Mouse (Mus musculus) lung, adult 2 months (tissue): Measurements from ENCODE around the gene U2af2. TPM values are rescaled to one million over a fixed set of nuclear protein-coding genes. Genes with fewer than 3 reads are reported as not detected.

Experiments used
- DNase-seq: peaks from one replicate; pipeline ENCODE4 v3.0.0; 2022
- H3K4me1 ChIP-seq: fragments of 200-500 bp; 2 replicates; pipeline ENCODE4 v1.6.1; 2011; ENCODE audit warnings: low read length; ENCODE audit not compliant: control insufficient read depth, insufficient read depth
- H3K4me3 ChIP-seq: fragments of 200-500 bp; replicated peaks from 2 replicates; pipeline ENCODE3; 2011; ENCODE audit warnings: low read depth, mild to moderate bottlenecking, control low read depth, low read length; ENCODE audit errors: extremely low read depth
- CTCF ChIP-seq: fragments of 200-500 bp; IDR thresholded peaks from 2 replicates; pipeline ENCODE4 v1.5.1; 2011; ENCODE audit warnings: mild to moderate bottlenecking, low read length, control low read depth; ENCODE audit not compliant: insufficient read depth
- POLR2A ChIP-seq: fragments of 200-500 bp; IDR thresholded peaks from 2 replicates; pipeline ENCODE4 v1.6.1; 2011; ENCODE audit warnings: low read depth, mild to moderate bottlenecking, control low read depth, low read length, borderline replicate concordance; ENCODE audit errors: extremely low read depth
- whole genome bisulfite sequencing: fragments of 180-500 bp; shearing (Covaris S2); methylation state at CpG from one replicate; pipeline ENCODE4 v1.1.7; 2018; 5-methylcytosine and 5-hydroxymethylcytosine counted together
- polyA plus RNA-seq: library from polyadenylated mRNA; depleted of rRNA; stranded (reverse); fragments of >200 nt; gene quantifications from 2 replicates; pipeline ENCODE4 v1.2.3, GENCODE M21; 2012; rRNA removed

U2af2 gene
- polyA plus RNA-seq, 1 experiment: 189 TPM

- no peak for DNase-seq
- no peak overlapping the region for H3K4me3 ChIP-seq
- TF ChIP-seq CTCF (no peak), POLR2A (no peak)
- 76% methylated on average over 3 of the region's 3 CpGs for WGBS
- no peaks in the 10 kb centered on the region for H3K4me1 ChIP-seq
Observed at GRCm38 (mm10) chr7:5099796-5100195, 37.9 kb downstream of the U2af2 start.

GRCm38 (mm10) chr7:5101066-5101663 is 39.2 kb downstream of the U2af2 start:
- H3K4me3 ChIP-seq: no peak overlapping the region
- DNase-seq: no peak
- WGBS: 67% methylated on average over 10 of the region's 10 CpGs
- TF ChIP-seq POLR2A (no peak), CTCF (no peak)
- H3K4me1 ChIP-seq: no peaks in the 10 kb centered on the region

- H3K4me1 ChIP-seq: no peaks in the 10 kb centered on the region
- no peak for TF ChIP-seq CTCF
- no peak for TF ChIP-seq POLR2A
- no peak overlapping the region for H3K4me3 ChIP-seq
- DNase-seq: no peak
- WGBS: 84% methylated on average over 2 of the region's 2 CpGs
Observed at GRCm38 (mm10) chr7:5102564-5102963, 40.6 kb downstream of the U2af2 start.

- TF ChIP-seq CTCF (no peak), POLR2A (no peak)
- DNase-seq: no peak
- 60% methylated on average over 4 of the region's 4 CpGs for WGBS
- no peak overlapping the region for H3K4me3 ChIP-seq
- H3K4me1 ChIP-seq: no peaks in the 10 kb centered on the region
Observed at GRCm38 (mm10) chr7:5108272-5108671, 46.3 kb downstream of the U2af2 start.

- no peak for DNase-seq
- no peaks in the 10 kb centered on the region for H3K4me1 ChIP-seq
- no peak overlapping the region for H3K4me3 ChIP-seq
- TF ChIP-seq POLR2A (no peak), CTCF (no peak)
- WGBS: 84% methylated on average over 8 of the region's 8 CpGs
Observed at GRCm38 (mm10) chr7:5109301-5109700, 47.4 kb downstream of the U2af2 start.

- no peak for DNase-seq
- Histone ChIP-seq H3K4me1 (no peaks in the 10 kb centered on the region), H3K4me3 (no peak overlapping the region)
- 18% methylated on average over 3 of the region's 3 CpGs for WGBS
- TF ChIP-seq POLR2A: no peak
- TF ChIP-seq CTCF: no peak
Observed at GRCm38 (mm10) chr7:5112701-5113100, 50.8 kb downstream of the U2af2 start.

- Histone ChIP-seq H3K4me3 (no peak within 1 kb of the TSS), H3K4me1 (no peaks in the 10 kb centered on the region)
- no peak for DNase-seq
- TF ChIP-seq POLR2A (no peak), CTCF (no peak)
- WGBS: 88% methylated on average over 3 of the region's 3 CpGs
Observed at GRCm38 (mm10) chr7:5116850-5117249, 54.9 kb downstream of the U2af2 start, which contains the start of gene Rfpl4. Gene Rfpl4 (minus strand): TSS chr7:5116950.

- no peaks in the 10 kb centered on the region for H3K4me1 ChIP-seq
- DNase-seq: no peak
Observed at GRCm38 (mm10) chr7:5125078-5125477, 63.1 kb downstream of the U2af2 start.

GRCm38 (mm10) chr7:5125549-5126406 is 63.8 kb downstream of the U2af2 start, which contains the start of gene Rasl2-9:
Gene Rasl2-9 (minus strand): TSS chr7:5125950.
- no peaks in the 10 kb centered on the region for H3K4me1 ChIP-seq
- peak; percentile 71 for DNase-seq
- WGBS: 13% methylated on average over 42 of the region's 42 CpGs
- no peak for TF ChIP-seq CTCF
- TF ChIP-seq POLR2A: no peak
- H3K4me3 ChIP-seq: peak within 1 kb of the TSS; percentile 48

More at GRCm38 (mm10) chr7:5125078-5125477, 63.1 kb downstream of the U2af2 start:
- no peak overlapping the region for H3K4me3 ChIP-seq
- 81% methylated on average over 8 of the region's 8 CpGs for WGBS
- TF ChIP-seq CTCF: no peak
- TF ChIP-seq POLR2A: no peak

Other genes with a start within 250 kb of the U2af2 start
- 135 and 210 TPM in 2 replicates for gene Ube2s, start 249.6 kb upstream of the U2af2 start, polyA plus RNA-seq
- gene Shisa7, start 217.4 kb upstream of the U2af2 start, polyA plus RNA-seq: 2.5 and 3.4 TPM in 2 replicates
- gene Isoc2b, start 191.9 kb upstream of the U2af2 start, polyA plus RNA-seq: 14.1 and 22.3 TPM in 2 replicates
- gene Isoc2a, start 185.0 kb upstream of the U2af2 start, polyA plus RNA-seq: 13.4 and 15.0 TPM in 2 replicates
- 0.15 and 0.20 TPM in 2 replicates for gene Gm36210, start 155.6 kb upstream of the U2af2 start, polyA plus RNA-seq
- gene Zfp628, start 146.9 kb upstream of the U2af2 start, polyA plus RNA-seq: 20.6 and 24.7 TPM in 2 replicates
- 7.1 and 7.6 TPM in 2 replicates for gene Nat14, start 140.1 kb upstream of the U2af2 start, polyA plus RNA-seq
- gene Ssc5d, start 136.4 kb upstream of the U2af2 start, polyA plus RNA-seq: 7.5 and 8.0 TPM in 2 replicates
- gene Sbk2, start 97.7 kb upstream of the U2af2 start, polyA plus RNA-seq: 5.6 and 24.2 TPM in 2 replicates
- 6.5 and 9.0 TPM in 2 replicates for gene Sbk3, start 91.0 kb upstream of the U2af2 start, polyA plus RNA-seq
- gene Zfp579, start 66.0 kb upstream of the U2af2 start, polyA plus RNA-seq: 84.1 and 90.7 TPM in 2 replicates
- 37.0 and 43.5 TPM in 2 replicates for gene Zfp524, start 47.7 kb upstream of the U2af2 start, polyA plus RNA-seq
- 32.2 and 33.9 TPM in 2 replicates for gene Fiz1, start 47.4 kb upstream of the U2af2 start, polyA plus RNA-seq
- gene Gm44973, start 46.6 kb upstream of the U2af2 start, polyA plus RNA-seq: not detected in 2 replicates
- 43.2 and 47.9 TPM in 2 replicates for gene Zfp865, start 41.8 kb upstream of the U2af2 start, polyA plus RNA-seq
- 0.90 and 0.97 TPM in 2 replicates for gene Ccdc106, start 41.6 kb upstream of the U2af2 start, polyA plus RNA-seq
- not detected in 2 replicates for gene 4632433K11Rik, start 28.0 kb upstream of the U2af2 start, polyA plus RNA-seq
- gene Zfp784, start 23.7 kb upstream of the U2af2 start, polyA plus RNA-seq: 5.2 and 6.9 TPM in 2 replicates
- 36.0 and 37.9 TPM in 2 replicates for gene Zfp580, start 10.6 kb upstream of the U2af2 start, polyA plus RNA-seq
- gene Epn1, start 18.1 kb downstream of the U2af2 start, polyA plus RNA-seq: 151 and 160 TPM in 2 replicates
- not detected in 2 replicates for gene Rfpl4, start 54.8 kb downstream of the U2af2 start, polyA plus RNA-seq
- 0.24 TPM in 1 of 2 replicates, not detected in the other for gene Rasl2-9, start 63.8 kb downstream of the U2af2 start, polyA plus RNA-seq
- gene Vmn1r55, start 87.5 kb downstream of the U2af2 start, polyA plus RNA-seq: not detected in 2 replicates
- gene Vmn1r56, start 134.6 kb downstream of the U2af2 start, polyA plus RNA-seq: not detected in 2 replicates
- not detected in 2 replicates for gene Vmn1r57, start 156.3 kb downstream of the U2af2 start, polyA plus RNA-seq